Mouse (Mus musculus): ENCODE data around the gene Car1.
"Not testable (repeated sequence)": the region's sequence is repeated elsewhere in the genome, so short reads cannot be mapped to it uniquely, and the experiment has no call there.

The Car1 gene

GRCm38 (mm10) chr3:14782365-14782764, 25.8 kb downstream of the Car1 start:
- DNase-seq = not testable (repeated sequence)

DNA sequence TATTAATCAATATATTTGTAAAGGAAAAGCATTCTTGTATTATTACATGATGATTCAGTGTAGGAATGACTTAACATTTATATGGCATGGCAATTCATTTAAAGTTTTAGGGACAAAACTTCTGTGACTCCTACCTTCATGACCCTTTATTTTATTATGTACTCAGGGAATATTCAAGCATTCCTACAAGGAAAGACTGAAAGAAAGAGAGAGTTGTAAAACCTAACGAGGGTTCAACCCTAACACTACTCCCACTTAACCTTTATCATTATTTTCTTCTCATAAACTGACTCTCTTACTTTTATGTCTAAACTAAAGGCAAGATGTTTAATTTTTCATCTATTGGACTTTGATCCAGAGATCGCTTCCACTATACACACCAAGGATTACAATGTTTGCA, 28.0 kb downstream of the Car1 start:
- DNase-seq = no peak

DNA sequence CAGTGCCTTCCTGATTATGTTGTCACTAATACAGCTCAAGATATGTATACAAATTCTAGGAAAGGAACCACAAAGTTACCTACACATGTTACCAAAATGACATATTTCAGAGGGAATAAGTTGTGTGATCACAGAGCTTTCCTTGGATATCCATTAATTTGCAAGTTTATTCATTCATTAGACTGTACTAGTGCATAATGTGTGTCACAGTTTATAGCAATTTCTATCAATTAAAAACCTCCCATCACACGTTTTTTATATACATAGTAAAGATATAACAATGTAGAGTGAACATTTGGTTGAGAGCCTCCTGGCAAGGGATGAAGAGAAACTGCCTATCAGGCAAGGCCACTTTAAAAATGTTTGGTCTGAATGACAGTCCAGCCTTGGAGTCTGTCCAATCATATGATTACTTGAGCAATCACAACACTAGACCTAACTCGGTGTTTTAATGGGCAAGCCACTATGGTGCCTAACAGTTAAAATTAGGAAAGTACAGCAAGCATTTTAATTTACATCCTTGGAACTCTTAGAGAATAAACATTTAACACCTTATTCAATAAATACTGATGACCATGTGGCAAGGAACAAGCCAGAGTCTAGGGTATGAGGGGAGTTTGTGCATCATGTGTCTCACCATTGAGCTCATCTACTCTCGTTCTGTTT, 31.5 kb downstream of the Car1 start:
- DNase-seq = not testable (repeated sequence)

DNA sequence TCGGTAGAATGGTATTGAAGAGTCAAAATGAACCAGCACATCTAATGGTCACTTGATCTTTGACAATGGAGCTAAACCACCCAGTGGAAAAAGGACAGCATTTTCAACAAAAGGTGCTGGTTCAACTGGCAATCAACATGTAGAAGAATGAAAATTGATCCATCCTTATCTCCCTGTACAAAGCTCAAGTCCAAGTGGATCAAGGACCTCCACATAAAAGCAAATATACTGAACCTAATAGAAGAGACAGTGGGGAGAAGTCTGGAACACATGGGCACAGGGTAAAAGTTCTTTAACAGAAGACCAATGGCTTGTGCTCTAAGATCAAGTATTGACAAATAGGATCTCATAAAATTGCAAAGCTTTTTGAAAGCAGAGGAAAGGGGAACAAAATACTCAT, 33.6 kb downstream of the Car1 start:
- not testable (repeated sequence) for DNase-seq

- DNase-seq = not testable (repeated sequence)
These were observed 35.7 kb downstream of the Car1 start for GRCm38 (mm10) chr3:14772473-14772872.

DNA sequence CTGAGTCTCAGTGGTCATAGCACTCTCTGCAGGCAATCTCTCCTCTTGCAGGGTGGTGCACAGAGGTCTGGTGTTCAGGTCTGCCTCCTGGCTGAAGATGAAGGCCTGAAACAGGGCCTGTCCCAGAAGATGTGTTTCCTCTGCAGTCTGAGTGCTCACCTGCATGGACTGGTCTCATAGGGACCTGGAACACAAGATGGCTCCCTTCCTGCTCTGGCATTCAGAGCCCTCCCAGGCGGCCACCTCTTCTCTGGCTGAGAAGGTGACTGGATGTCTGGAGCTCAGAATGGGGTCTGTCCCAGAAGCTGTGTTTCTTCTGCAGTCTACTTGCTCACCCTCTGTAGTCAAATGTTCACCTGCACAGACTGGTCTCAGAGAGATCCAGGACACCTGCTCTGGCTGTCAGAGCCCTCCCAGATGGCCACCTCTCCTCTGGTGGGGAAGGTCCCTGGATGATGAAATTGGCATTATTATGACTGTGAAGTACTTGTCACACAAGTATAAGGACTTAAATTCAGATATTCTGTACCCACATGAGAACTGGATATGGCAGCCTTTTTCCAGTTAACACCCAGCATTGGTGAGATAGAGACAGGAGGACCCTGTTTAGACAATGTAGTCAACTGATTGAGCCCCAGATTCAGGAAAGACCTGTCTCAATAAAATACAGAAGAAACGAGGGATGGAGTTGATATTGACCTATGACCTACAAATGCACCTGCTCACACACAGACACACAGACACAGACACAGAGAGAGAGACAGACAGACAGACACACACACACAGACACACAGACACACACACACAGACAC, 43.2 kb downstream of the Car1 start:
- no peak for DNase-seq

GRCm38 (mm10) chr3:14755716-14756115, 52.5 kb downstream of the Car1 start:
- DNase-seq = no peak

GRCm38 (mm10) chr3:14746041-14746440, 62.1 kb downstream of the Car1 start:
- DNase-seq = no peak

GRCm38 (mm10) chr3:14738261-14738660, 69.9 kb downstream of the Car1 start:
- DNase-seq = no peak

DNA sequence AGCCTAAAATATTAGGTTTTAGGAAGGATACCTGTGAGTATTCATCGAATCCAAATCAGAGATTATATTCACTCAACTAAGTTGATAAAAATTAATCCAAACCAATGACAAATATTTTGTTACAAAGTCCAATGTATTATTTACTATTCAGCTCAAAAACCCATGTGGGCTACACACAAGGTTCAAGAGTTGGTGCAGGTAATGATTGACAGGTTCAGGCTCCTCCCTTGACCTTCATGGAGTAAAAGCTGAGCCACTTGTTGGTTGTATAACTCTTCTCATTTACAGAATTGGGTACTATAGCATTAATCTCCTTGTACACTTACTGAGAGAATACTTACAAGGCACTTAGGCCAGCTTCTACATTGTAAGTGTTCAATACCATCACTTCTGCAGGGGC, 80.7 kb downstream of the Car1 start:
- not testable (repeated sequence) for DNase-seq

DNA sequence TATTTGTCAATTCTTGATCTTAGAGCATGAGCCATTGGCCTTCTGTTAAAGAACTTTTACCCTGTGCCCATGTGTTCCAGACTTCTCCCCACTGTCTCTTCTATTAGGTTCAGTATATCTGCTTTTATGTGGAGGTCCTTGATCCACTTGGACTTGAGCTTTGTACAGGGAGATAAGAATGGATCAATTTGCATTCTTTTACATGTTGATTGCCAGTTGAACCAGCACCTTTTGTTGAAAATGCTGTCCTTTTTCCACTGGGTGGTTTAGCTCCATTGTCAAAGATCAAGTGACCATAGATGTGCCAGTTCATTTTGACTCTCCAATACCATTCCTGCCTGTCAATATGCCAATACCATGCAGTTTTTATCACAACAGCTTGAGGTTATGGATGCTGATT, 82.7 kb downstream of the Car1 start:
- not testable (repeated sequence) for DNase-seq
